30 mouse cellular contexts compared by ENCODE assay signal in the genomic region with DNA sequence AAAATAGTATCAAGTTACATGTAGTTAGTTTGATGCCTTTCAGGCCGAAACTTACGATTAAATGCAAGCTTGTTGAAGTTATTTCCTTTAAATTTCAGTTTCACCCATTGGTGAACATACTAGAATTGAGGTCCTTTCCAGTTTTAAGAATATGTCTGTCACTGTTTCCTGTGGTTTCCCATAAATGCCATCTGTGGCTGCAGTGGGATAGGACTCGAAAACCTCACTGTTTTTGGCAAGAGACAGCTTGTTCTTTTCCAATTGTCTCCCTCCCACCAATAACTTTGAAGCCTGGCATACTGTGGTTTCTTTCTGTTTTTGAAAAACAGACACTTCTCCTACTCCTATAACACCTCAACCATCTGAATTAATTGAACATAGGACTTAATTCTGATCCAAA.
DNase-seq lines count a peak whose midpoint lies in the region; ATAC-seq and TF ChIP-seq lines count a peak whose summit lies in the region.
"Had no signal": no experiment of that assay in that cellular context is flagged by ENCODE, and none has a peak within 500 bp of the region (broad histone marks: within the 10 kb centered on the region; RNA-seq: fewer than 3 reads in every experiment).

No protein-coding gene starts in this region.

- no peak overlapping the region for H3K27ac ChIP-seq in forebrain, embryonic 14.5 days (ENCODE audit: low read depth, low read length)
- no peak overlapping the region for H3K27ac ChIP-seq in forebrain, embryonic 16.5 days (ENCODE audit: low read length)
- H3K27ac ChIP-seq: embryonic facial prominence, embryonic 13.5 days; heart, embryonic 15.5 days; hindbrain, embryonic 12.5 days; hindbrain, postnatal 0 days; intestine, embryonic 15.5 days; left cerebral cortex, adult 2 months; liver, embryonic 13.5 days; midbrain, embryonic 13.5 days; neural tube, embryonic 13.5 days; stomach, postnatal 0 days had no signal

- no peak for TF ChIP-seq CTCF in brain, embryonic 14.5 days (IDR thresholded peaks at IDR 0.05; ENCODE audit: borderline replicate concordance, extremely low read depth, insufficient read depth, insufficient read length)

- peak; percentile 14 for DNase-seq in forebrain, embryonic 14.5 days (ENCODE audit: low spot score)
- peak; percentile 65 for DNase-seq in 416B (ENCODE audit: low read depth)
- peak; percentile 22 for DNase-seq in brain, embryonic 14.5 days (ENCODE audit: low read depth)
- peak; percentile 2 to 8 for DNase-seq in layer of hippocampus, postnatal 36 days
- DNase-seq in adipocyte (ENCODE audit: low spot score), result no peak
- no peak for DNase-seq in embryo, embryonic 11 days
- DNase-seq: adrenal gland, postnatal 14 days; cerebellum, adult 18-20 months; cerebellum, postnatal 25 days; gastrocnemius, postnatal 14 days; kidney, adult 2 months; kidney, postnatal 4 days; liver, embryonic 13.5 days; lung, adult 18-20 months; lung, postnatal 4 days; right cerebral cortex, postnatal 4 days; thymus, postnatal 4 days had no signal

- 84% methylated on average over 3 of the region's 3 CpGs for WGBS in forebrain, embryonic 14.5 days
- WGBS in forebrain, embryonic 16.5 days, result 68% methylated on average over 3 of the region's 3 CpGs

- no peak overlapping the region for H3K4me3 ChIP-seq in forebrain, embryonic 14.5 days (ENCODE audit: low read depth, low read length)
- H3K4me3 ChIP-seq in forebrain, embryonic 16.5 days (replicated peaks; ENCODE audit: low read length), result no peak overlapping the region
- H3K4me3 ChIP-seq: embryonic facial prominence, embryonic 13.5 days; erythroblast, embryonic 14.5 days; heart, embryonic 15.5 days; hindbrain, embryonic 12.5 days; intestine, embryonic 15.5 days; left cerebral cortex, adult 2 months; liver, embryonic 13.5 days; midbrain, embryonic 13.5 days; neural tube, embryonic 13.5 days had no signal

- TF ChIP-seq POLR2A in brain, embryonic 14.5 days (IDR thresholded peaks at IDR 0.05; ENCODE audit: borderline replicate concordance, extremely low read depth, insufficient read depth, insufficient read length, poor library complexity, severe bottlenecking), result no peak

- no peaks in the 10 kb centered on the region for H3K36me3 ChIP-seq in forebrain, embryonic 14.5 days (ENCODE audit: control insufficient read depth, insufficient read depth, low read length)
- H3K36me3 ChIP-seq in forebrain, embryonic 16.5 days (ENCODE audit: control insufficient read depth, insufficient read depth), result no peaks in the 10 kb centered on the region
- H3K36me3 ChIP-seq: embryonic facial prominence, embryonic 13.5 days; heart, embryonic 15.5 days; hindbrain, embryonic 12.5 days; intestine, embryonic 15.5 days; liver, embryonic 13.5 days; midbrain, embryonic 13.5 days; neural tube, embryonic 13.5 days had no signal

- no peak overlapping the region for H3K9ac ChIP-seq in forebrain, embryonic 14.5 days (ENCODE audit: low read length)
- no peak overlapping the region for H3K9ac ChIP-seq in forebrain, embryonic 16.5 days (replicated peaks; ENCODE audit: low read depth, low read length)
- H3K9ac ChIP-seq: embryonic facial prominence, embryonic 13.5 days; heart, embryonic 15.5 days; hindbrain, embryonic 12.5 days; intestine, embryonic 15.5 days; liver, embryonic 13.5 days; midbrain, embryonic 13.5 days; neural tube, embryonic 13.5 days had no signal

- no peaks in the 10 kb centered on the region for H3K9me3 ChIP-seq in forebrain, embryonic 14.5 days (replicated peaks; ENCODE audit: control insufficient read depth, low read length)
- no peaks in the 10 kb centered on the region for H3K9me3 ChIP-seq in forebrain, embryonic 16.5 days (ENCODE audit: control insufficient read depth, low read length)
- H3K9me3 ChIP-seq: embryonic facial prominence, embryonic 13.5 days; heart, embryonic 15.5 days; hindbrain, embryonic 12.5 days; intestine, embryonic 15.5 days; liver, embryonic 13.5 days; midbrain, embryonic 13.5 days; neural tube, embryonic 13.5 days had no signal

- H3K4me2 ChIP-seq in forebrain, embryonic 14.5 days (ENCODE audit: low read length), result no peak overlapping the region
- H3K4me2 ChIP-seq in forebrain, embryonic 16.5 days (ENCODE audit: low read length), result no peak overlapping the region
- H3K4me2 ChIP-seq: embryonic facial prominence, embryonic 13.5 days; heart, embryonic 15.5 days; hindbrain, embryonic 12.5 days; intestine, embryonic 15.5 days; liver, embryonic 13.5 days; midbrain, embryonic 13.5 days; neural tube, embryonic 13.5 days had no signal

- H3K27me3 ChIP-seq in forebrain, embryonic 14.5 days (replicated peaks; ENCODE audit: control insufficient read depth, insufficient read depth, low read length), result no peaks in the 10 kb centered on the region
- H3K27me3 ChIP-seq in forebrain, embryonic 16.5 days (replicated peaks; ENCODE audit: control insufficient read depth, insufficient read depth, low read length), result no peaks in the 10 kb centered on the region
- H3K27me3 ChIP-seq: embryonic facial prominence, embryonic 13.5 days; heart, embryonic 15.5 days; hindbrain, embryonic 12.5 days; intestine, embryonic 15.5 days; liver, embryonic 13.5 days; midbrain, embryonic 13.5 days; neural tube, embryonic 13.5 days had no signal

- ATAC-seq in forebrain, embryonic 14.5 days, result no peak
- no peak for ATAC-seq in forebrain, embryonic 16.5 days
- ATAC-seq: activated CD4-positive, CD25-positive, alpha-beta regulatory T cell, adult 4 months; hindbrain, postnatal 0 days; intestine, embryonic 15.5 days; lung, postnatal 0 days; midbrain, embryonic 13.5 days had no signal

- H3K4me1 ChIP-seq in forebrain, embryonic 14.5 days (ENCODE audit: control insufficient read depth, insufficient read depth, low read length), result no peaks in the 10 kb centered on the region
- no peaks in the 10 kb centered on the region for H3K4me1 ChIP-seq in forebrain, embryonic 16.5 days (replicated peaks; ENCODE audit: control insufficient read depth, insufficient read depth, low read length)
- H3K4me1 ChIP-seq: embryonic facial prominence, embryonic 13.5 days; heart, embryonic 15.5 days; hindbrain, embryonic 12.5 days; intestine, embryonic 15.5 days; liver, embryonic 13.5 days; midbrain, embryonic 13.5 days; neural tube, embryonic 13.5 days had no signal

Comparison
In these comparisons a context has a peak if more than half of its experiments do, and no peak if none do; other contexts are left out.
1. DNase-seq: peak in forebrain, embryonic 14.5 days (single experiment), 416B (single experiment), brain, embryonic 14.5 days (single experiment) and layer of hippocampus, postnatal 36 days (2 of 2); none in adipocyte (single experiment) and embryo, embryonic 11 days (single experiment).